Mouse (Mus musculus) intestine, embryonic 15.5 days (tissue): ENCODE results near the gene Bricd5. TPM values are rescaled to one million over a fixed set of nuclear protein-coding genes. Genes with fewer than 3 reads are reported as not detected.

Experiments used
- ATAC-seq: fragments of 200-750 bp; cut with Nextera tagmentation; 2 replicates; pipeline ENCODE4 v1.8.0; 2017; ENCODE audit warnings: moderate TSS enrichment, moderate library complexity
- H3K27ac ChIP-seq: fragments of 300-500 bp; sonication (generic); 2 replicates; pipeline ENCODE4 v1.5.1; 2015; ENCODE audit warnings: mild to moderate bottlenecking, inconsistent platforms
- H3K27me3 ChIP-seq: fragments of 300-500 bp; sonication (generic); replicated peaks from 2 replicates; pipeline ENCODE4 v1.6.1; 2015; ENCODE audit warnings: inconsistent platforms
- H3K36me3 ChIP-seq: fragments of 300-500 bp; sonication (generic); 2 replicates; pipeline ENCODE4 v1.6.1; 2015; ENCODE audit warnings: inconsistent platforms
- H3K4me1 ChIP-seq: fragments of 300-500 bp; sonication (generic); replicated peaks from 2 replicates; pipeline ENCODE4 v1.6.1; 2015; ENCODE audit warnings: inconsistent platforms
- H3K4me2 ChIP-seq: fragments of 300-500 bp; sonication (generic); replicated peaks from 2 replicates; pipeline ENCODE4 v1.6.1; 2015; ENCODE audit warnings: mild to moderate bottlenecking, inconsistent platforms
- H3K4me3 ChIP-seq: fragments of 300-500 bp; sonication (generic); replicated peaks from 2 replicates; pipeline ENCODE4 v1.5.1; 2015; ENCODE audit warnings: inconsistent platforms
- H3K9ac ChIP-seq: fragments of 300-500 bp; sonication (generic); 2 replicates; pipeline ENCODE4 v1.6.1; 2015; ENCODE audit warnings: inconsistent platforms
- H3K9me3 ChIP-seq: fragments of 300-500 bp; sonication (generic); 2 replicates; pipeline ENCODE4 v1.6.1; 2016; ENCODE audit warnings: inconsistent platforms
- WGBS: fragments of 180-500 bp; shearing (Covaris S2); methylation state at CpG from one replicate; pipeline ENCODE4 v1.1.7; 2015; 5-methylcytosine and 5-hydroxymethylcytosine counted together
- polyA plus RNA-seq: library from polyadenylated mRNA; unstranded; fragments of >200 nt; fragmentation: Nextera tagmentation; extraction: Ambion mirVana; gene quantifications from 2 replicates; pipeline ENCODE4 v1.2.1, GENCODE M21; 2015

The Bricd5 gene
- polyA plus RNA-seq, 1 experiment from 2014 or later: 0.40 TPM

DNA sequence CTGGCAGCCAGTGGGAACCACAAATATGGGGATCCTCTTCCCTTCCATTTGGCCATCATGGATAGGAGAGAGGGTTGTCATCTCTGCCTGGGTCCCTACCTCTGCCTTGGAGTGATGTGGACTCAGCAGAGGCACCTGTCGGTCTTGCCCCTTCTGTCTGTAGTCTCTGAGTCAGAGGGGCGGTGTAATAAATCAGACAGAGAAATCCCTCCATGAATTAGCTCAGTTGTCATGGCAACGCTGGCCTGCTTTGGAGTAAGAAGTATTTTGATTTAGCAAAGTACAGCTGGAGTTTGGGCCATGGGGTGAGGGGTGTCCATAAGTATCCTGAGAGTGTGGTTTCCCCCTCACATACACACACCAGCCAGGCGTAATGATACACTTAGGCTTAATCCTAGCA lies 16.7 kb downstream of the Bricd5 start:
- Histone ChIP-seq H3K27ac (no peak overlapping the region), H3K27me3 (peaks cover 36% of the 10 kb centered on the region), H3K4me1 (peaks cover 15% of the 10 kb centered on the region), H3K9ac (no peak overlapping the region), H3K36me3 (no peaks in the 10 kb centered on the region), H3K4me3 (no peak overlapping the region), H3K4me2 (no peak overlapping the region), H3K9me3 (no peaks in the 10 kb centered on the region)
- 72% methylated on average over 4 of the region's 4 CpGs for WGBS
- ATAC-seq: no peak

DNA sequence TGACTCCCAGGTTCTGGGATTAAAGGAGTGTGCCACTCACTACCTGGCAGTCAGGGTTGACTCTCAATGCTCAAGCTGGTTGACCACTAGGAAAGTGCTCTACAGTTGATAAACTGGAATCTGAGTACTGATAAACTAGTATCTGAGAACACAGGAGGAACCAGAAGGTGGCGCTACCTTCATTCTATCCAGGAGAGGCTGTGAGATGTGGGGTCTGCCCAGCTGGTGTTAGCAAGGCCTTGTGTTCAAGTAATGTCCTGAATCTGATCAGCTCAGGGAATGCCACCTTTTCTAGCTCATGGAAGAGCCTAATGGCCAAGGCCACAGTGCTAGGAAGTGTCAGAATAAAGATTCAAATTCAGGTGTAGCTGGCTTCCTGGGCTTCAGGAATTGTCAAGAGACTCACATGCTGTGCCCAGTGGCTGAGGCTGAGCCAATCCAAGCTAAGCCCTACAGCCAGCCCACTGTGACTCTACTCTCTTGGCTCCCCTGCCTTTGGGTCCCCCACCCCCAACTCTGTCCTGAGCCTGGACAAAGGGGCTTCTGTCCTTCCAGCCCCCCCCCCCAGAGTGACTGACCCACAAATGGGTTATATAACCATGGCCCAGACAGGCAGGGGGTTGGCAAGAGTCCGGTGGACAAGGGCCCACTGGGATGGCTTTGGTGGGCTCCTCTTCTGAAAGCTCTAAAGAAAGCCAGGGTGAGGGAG lies 21.1 kb downstream of the Bricd5 start:
- WGBS: 49% methylated on average over 2 of the region's 2 CpGs
- Histone ChIP-seq H3K9ac (no peak overlapping the region), H3K27me3 (peaks cover 8% of the 10 kb centered on the region; the same call in 1 of the 2 replicates), H3K9me3 (no peaks in the 10 kb centered on the region), H3K4me1 (no peaks in the 10 kb centered on the region), H3K36me3 (no peaks in the 10 kb centered on the region), H3K4me3 (no peak overlapping the region), H3K27ac (no peak overlapping the region), H3K4me2 (no peak overlapping the region)
- no peak for ATAC-seq

DNA sequence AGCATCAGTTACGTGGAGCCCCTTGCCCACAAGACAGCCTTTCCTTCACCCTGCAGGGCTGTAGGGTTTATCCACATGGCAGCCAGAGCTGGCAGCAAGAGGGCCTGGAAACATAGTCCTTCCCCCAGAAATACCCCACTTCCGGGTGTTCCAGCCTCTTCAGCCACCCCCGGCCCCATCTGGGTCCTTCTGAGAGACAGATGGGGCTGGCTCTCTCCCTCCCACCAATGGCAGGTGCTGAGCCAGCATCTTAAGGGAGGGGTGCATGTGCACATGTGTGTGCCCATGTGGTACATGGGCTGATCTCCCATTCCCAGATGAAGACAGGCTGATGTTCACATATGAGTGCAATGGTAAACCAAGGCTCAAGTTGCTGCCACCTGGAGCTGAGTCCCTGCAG lies 21.8 kb downstream of the Bricd5 start:
- 70% methylated on average over 3 of the region's 3 CpGs for WGBS
- Histone ChIP-seq H3K36me3 (no peaks in the 10 kb centered on the region), H3K4me3 (no peak overlapping the region), H3K9me3 (no peaks in the 10 kb centered on the region), H3K4me2 (no peak overlapping the region), H3K4me1 (no peaks in the 10 kb centered on the region), H3K27ac (no peak overlapping the region), H3K27me3 (0 out of 2 replicates have a peak, but pooled peaks cover 4% of the 10 kb centered on the region), H3K9ac (no peak overlapping the region)
- no peak for ATAC-seq

DNA sequence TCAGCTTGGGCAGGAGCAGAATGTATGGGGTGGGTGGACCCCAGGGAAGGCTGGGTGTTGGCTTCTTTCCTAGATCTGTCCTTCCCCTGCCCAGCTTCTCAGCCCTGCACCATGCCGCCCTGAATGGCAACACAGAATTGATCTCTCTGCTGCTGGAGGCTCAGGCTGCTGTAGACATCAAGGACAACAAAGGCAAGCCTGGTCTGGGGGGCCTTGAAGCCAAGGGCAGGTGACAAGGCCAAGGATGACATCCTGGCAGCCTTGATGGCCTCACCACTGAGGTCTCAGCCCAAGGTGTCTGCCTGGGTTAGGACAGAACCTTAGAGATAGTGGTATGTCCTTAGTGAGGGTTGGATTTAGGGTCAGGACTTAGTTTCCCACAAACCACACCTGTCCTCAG lies 22.3 kb downstream of the Bricd5 start:
- no peaks in the 10 kb centered on the region for H3K4me1 ChIP-seq
- H3K9ac ChIP-seq: 0 out of 2 replicates have a peak overlapping the region, but pooled peaks have one; percentile 13
- 93% methylated on average over 1 of the region's 1 CpGs for WGBS
- H3K4me3 ChIP-seq: no peak overlapping the region
- no peak overlapping the region for H3K27ac ChIP-seq
- no peak overlapping the region for H3K4me2 ChIP-seq
- no peak for ATAC-seq
- no peaks in the 10 kb centered on the region for H3K27me3 ChIP-seq
- no peaks in the 10 kb centered on the region for H3K36me3 ChIP-seq
- H3K9me3 ChIP-seq: no peaks in the 10 kb centered on the region

DNA sequence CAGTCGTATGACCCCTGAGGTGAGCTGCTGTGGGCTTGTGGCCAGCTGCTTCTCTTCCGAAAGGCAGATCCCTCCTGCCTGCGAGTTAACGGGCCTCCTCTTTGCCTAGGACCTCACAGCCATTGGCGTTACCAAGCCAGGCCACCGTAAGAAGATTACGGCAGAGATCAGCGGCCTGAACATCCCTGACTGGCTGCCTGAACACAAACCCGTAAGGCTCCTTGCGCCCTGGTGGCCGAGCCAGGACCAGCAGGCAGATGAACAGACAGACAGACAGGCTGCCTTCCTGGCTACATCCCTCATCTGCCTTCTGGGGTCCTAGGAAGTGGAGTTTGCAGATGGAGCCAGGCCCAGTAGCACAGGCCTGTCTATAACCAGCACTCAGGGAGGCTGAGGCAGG lies 28.5 kb downstream of the Bricd5 start:
- Histone ChIP-seq H3K36me3 (no peaks in the 10 kb centered on the region), H3K4me2 (no peak overlapping the region), H3K27ac (no peak overlapping the region), H3K27me3 (no peaks in the 10 kb centered on the region), H3K4me1 (peaks cover 8% of the 10 kb centered on the region), H3K9ac (no peak overlapping the region), H3K4me3 (no peak overlapping the region), H3K9me3 (no peaks in the 10 kb centered on the region)
- 35% methylated on average over 11 of the region's 11 CpGs for WGBS
- no peak for ATAC-seq

DNA sequence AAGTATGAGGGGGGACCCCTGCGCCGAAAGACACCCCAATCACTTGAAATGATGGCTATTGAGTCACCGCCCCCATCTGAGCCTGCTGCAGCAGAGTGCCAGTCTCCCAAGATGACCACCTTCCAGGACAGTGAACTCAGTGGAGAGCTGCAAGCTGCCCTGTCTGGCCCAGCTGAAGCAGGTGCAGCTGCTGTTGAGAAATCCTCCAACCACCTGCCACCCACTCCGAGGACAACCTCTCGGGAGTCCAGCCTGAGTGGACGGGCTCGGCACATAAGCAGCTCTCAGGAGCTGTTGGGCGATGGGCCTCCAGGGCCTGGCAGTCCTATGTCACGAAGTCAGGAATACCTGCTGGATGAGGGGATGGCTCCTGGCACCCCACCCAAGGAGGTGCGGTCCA lies 30.4 kb downstream of the Bricd5 start:
- no peaks in the 10 kb centered on the region for H3K36me3 ChIP-seq
- 90% methylated on average over 10 of the region's 10 CpGs for WGBS

DNA sequence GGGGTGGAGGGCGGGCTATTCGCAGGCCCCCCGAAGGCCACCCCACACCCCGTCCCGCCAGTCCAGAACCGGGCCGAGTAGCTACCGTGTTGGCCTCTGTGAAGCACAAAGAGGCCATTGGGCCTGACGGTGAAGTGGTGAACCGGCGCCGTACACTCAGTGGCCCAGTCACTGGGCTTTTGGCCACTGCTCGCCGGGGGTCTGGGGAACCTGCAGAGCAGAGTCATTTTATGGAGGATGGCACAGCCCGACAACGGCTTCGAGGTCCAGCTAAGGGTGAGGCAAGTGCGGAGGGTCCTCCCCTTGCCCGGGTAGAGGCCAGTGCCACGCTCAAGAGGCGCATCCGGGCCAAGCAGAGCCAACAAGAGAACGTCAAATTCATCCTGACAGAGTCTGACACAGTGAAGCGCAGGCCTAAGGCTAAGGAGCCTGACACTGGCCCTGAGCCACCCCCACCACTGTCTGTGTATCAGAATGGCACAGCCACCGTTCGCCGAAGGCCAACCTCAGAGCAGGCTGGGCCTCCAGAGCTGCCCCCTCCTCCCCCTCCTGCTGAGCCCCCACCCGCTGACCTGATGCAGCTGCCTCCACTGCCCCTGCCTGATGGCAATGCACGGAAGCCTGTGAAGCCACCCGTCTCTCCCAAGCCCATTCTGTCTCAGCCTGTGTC lies 31.7 kb downstream of the Bricd5 start:
- Histone ChIP-seq H3K9me3 (no peaks in the 10 kb centered on the region), H3K27me3 (no peaks in the 10 kb centered on the region), H3K27ac (no peak overlapping the region), H3K4me3 (no peak overlapping the region), H3K9ac (no peak overlapping the region), H3K4me2 (no peak overlapping the region), H3K4me1 (peaks cover 11% of the 10 kb centered on the region), H3K36me3 (peaks cover 11% of the 10 kb centered on the region)
- ATAC-seq: no peak
- 91% methylated on average over 30 of the region's 30 CpGs for WGBS

More for the DNA sequence above, 30.4 kb downstream of the Bricd5 start:
- Histone ChIP-seq H3K27ac (no peak overlapping the region), H3K4me2 (no peak overlapping the region), H3K4me1 (peaks cover 11% of the 10 kb centered on the region), H3K9ac (no peak overlapping the region), H3K4me3 (no peak overlapping the region), H3K27me3 (no peaks in the 10 kb centered on the region), H3K9me3 (no peaks in the 10 kb centered on the region)
- no peak for ATAC-seq

DNA sequence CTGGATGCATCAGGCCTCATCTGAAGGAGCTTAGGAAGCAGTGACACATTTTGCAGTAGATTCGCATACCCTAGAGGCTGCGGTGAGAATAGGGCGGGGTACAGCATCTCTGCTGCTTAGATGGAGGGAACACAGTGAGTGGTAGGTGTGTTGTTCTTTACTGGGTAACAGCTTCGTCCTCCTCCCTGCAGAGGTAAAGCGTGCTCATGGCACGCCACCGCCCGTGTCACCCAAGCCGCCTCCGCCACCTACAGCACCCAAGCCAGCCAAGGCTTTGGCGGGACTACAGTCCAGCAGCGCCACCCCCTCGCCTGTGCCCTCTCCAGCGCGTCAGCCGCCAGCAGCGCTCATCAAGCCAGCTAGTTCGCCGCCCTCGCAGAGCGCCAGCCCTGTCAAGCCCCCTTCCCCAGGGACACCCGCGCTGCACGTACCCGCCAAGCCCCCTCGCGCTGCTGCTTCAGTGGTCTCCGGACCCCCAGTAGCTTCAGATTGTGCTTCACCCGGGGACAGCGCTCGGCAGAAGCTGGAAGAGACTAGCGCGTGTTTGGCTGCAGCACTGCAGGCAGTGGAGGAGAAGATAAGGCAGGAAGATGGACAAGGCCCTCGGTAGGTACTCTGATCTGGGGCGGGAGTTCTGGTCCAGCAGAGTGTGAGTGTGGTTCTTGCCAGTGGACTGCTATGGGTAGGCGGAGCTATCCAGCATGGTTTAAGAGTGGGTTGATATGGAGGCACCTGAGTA lies 32.8 kb downstream of the Bricd5 start:
- Histone ChIP-seq H3K9me3 (no peaks in the 10 kb centered on the region), H3K27me3 (no peaks in the 10 kb centered on the region), H3K4me3 (no peak overlapping the region), H3K9ac (no peak overlapping the region), H3K27ac (no peak overlapping the region), H3K4me2 (peak overlapping the region; percentile 47), H3K36me3 (peaks cover 18% of the 10 kb centered on the region), H3K4me1 (peaks cover 11% of the 10 kb centered on the region)
- 35% methylated on average over 36 of the region's 36 CpGs for WGBS
- peak; percentile 49 for ATAC-seq

DNA sequence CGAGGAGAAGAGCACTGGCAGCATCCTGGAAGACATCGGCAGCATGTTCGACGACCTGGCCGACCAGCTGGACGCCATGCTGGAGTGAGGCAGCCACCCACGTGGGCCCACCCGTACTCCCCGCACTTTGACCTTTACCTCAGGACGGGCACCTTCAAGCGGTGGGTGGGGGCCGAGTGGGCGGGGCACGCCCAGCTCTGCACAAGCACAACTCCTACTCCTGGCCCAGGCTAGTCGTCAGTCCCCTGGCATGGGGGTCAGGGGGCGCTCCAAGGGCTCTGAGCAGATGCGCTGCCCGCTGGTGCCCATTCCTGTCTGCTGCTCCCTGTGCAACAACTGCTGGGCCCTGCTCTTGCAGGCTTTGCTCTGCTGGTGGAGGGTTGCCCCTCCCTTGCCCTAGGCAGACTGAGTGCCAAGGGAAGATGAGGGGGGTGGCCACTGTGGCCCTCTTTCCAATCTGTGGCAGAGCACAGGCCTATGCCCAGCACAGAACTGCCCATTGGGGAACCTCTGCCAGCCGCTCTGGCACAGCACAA lies 33.5 kb downstream of the Bricd5 start:
- no peak overlapping the region for H3K9ac ChIP-seq
- peak; percentile 68 for ATAC-seq

DNA sequence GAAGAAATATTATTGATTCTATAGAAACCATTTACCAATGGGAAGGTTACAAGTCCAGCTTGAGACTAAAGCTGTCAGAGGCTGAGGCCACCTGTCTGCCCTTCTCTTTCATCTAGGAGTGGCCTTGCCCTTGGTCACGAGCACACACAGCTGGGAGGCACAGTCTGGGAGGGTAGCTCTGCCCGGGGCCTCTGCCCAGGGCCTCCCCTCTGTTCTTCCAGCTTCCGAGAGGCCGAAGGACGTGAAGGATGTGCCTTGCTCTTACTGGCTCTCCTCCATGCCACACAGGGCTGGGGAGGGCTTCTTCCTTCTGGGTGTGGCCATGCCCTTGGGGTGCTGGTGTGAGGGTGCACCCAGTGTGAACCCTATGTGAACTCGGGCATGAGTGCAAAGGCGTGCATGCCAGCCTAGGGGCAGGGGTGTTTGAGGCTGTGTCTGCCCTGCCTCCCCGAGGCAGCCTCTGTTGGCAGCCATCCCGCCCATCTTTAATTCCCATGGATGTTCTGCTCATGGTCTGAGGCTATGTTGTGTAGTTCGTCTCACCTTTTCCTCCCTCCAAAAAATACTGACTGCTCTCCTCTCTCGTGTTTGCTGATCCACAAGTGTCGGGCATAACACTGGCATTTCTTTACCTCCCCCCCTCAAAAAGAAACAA lies 34.2 kb downstream of the Bricd5 start:
- Histone ChIP-seq H3K9ac (no peak overlapping the region), H3K27me3 (no peaks in the 10 kb centered on the region), H3K9me3 (no peaks in the 10 kb centered on the region), H3K27ac (no peak overlapping the region), H3K4me3 (no peak overlapping the region), H3K4me2 (no peak overlapping the region), H3K36me3 (peaks cover 28% of the 10 kb centered on the region), H3K4me1 (peaks cover 11% of the 10 kb centered on the region)
- ATAC-seq: peak; percentile 32
- WGBS: 81% methylated on average over 12 of the region's 12 CpGs

More for the DNA sequence above, 33.5 kb downstream of the Bricd5 start:
- Histone ChIP-seq H3K27me3 (no peaks in the 10 kb centered on the region), H3K27ac (no peak overlapping the region), H3K4me2 (peak overlapping the region; percentile 47), H3K9me3 (no peaks in the 10 kb centered on the region), H3K4me3 (no peak overlapping the region), H3K4me1 (peaks cover 11% of the 10 kb centered on the region), H3K36me3 (peaks cover 24% of the 10 kb centered on the region)
- 43% methylated on average over 19 of the region's 19 CpGs for WGBS

DNA sequence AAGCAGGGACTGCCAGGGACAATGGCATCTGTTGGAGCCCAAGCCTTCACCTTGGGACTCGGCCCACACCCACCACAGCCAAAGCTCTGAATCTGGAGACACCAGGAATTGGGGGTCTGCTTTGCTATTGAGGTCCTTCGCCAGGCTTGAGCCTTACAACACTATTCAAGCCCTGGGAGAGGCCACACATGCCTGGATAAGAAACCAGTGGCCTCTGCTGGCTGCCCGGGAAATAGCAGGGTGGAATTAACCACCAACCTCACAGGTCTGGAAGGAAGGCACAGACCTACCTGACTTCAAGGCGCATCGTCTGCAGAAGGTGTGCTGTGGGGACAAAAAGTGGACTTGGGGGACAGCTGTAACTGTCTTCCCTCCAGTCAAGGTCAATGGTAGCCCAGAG lies 39.9 kb downstream of the Bricd5 start:
- H3K27me3 ChIP-seq: no peaks in the 10 kb centered on the region
- H3K36me3 ChIP-seq: peaks cover 65% of the 10 kb centered on the region

More for the DNA sequence above, 39.9 kb downstream of the Bricd5 start:
- Histone ChIP-seq H3K9ac (no peak overlapping the region), H3K4me2 (peak overlapping the region; percentile 22; the same call in 1 of the 2 replicates), H3K9me3 (no peaks in the 10 kb centered on the region), H3K4me3 (no peak overlapping the region), H3K4me1 (no peaks in the 10 kb centered on the region), H3K27ac (no peak overlapping the region)
- peak; percentile 58 for ATAC-seq
- 48% methylated on average over 5 of the region's 5 CpGs for WGBS
